Mouse (Mus musculus): Measurements from ENCODE around the gene Aqr.
A peak's percentile ranks its signal among the peaks of the same experiment; 100 is the strongest.
"Not testable (repeated sequence)": the region's sequence is repeated elsewhere in the genome, so short reads cannot be mapped to it uniquely, and the experiment has no call there.

The Aqr gene

DNA sequence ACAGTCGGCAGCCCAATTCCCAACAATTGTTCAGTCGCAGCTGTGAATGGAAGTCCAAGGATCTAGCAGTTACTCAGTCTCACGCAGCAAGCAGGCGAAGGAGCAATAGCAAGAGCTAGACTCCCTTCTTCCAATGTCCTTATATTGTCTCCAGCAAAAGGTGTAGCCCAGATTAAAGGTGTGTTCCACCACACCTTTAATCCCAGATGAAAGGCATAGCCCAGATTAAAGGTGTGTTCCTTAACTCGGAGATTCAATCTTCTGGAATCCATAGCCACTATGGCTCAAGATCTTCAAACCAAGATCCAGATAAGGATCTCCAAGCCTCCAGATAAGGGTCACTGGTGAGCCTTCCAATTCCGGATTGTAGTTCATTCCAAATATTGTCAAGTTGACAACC is at the start of gene Aqr:
Gene Aqr, minus strand, starts transcription at position 101 of the 400 bp plus-strand sequence.
- not testable (repeated sequence) for DNase-seq (ENCODE audit: low read depth, low spot score)

DNA sequence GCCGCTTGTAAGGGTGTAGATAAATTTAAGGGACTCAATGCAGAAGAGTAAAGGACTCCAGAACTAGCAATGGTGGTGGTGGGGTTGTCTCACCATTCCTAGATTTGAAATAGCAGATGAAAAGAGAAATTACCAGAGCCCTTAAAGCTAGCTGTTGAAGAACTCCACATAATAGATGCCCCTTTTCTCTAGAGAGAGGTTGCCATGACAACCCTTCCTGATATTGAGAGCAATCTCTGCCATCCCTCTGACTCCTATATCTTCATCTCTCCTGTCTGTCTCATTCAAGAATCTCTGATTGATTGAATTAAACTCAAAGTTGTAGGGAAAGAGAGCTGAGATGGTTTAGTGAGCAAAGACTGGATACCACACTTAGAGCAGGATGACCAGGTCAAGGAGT is 49.7 kb upstream of the Aqr start:
- DNase-seq (ENCODE audit: low read depth, low spot score) = no peak

DNA sequence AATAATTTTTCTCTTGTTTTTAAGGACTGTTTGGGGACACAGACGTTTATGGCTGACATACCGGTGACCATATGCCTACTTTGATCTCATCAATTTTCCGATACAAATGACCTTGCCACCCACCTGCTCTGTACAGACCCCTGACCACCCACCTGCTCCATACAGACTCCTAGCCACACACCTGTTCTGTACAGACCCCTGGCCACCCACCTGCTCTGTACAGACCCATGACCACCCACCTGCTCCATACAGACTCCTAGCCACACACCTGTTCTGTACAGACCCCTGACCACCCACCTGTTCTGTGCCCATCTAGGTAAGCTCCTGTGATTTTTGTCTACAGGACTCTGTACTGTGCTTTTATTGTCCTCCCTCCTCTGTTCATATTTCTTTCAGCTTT is 48.8 kb upstream of the Aqr start:
- DNase-seq (ENCODE audit: low read depth, low spot score) = no peak

DNA sequence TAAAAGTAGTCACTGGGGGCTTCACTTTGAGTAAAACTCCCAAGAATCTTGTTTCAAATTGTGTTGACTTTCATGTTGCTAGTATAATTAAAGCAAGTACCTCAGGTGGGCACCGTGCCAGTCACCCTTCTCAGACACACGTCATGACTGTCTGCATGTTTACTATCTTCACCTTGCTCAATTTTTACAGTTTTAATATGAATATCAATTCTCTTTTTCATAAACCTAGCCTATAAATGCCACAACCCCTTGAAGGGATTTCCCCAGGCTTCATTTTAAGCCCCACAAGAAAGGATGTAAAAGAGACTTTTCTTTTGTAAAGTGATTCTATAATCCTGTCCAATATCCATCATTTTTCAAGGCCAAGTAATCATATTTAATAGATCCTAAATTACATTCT is 44.4 kb upstream of the Aqr start:
- no peak for DNase-seq (ENCODE audit: low read depth, low spot score)

DNA sequence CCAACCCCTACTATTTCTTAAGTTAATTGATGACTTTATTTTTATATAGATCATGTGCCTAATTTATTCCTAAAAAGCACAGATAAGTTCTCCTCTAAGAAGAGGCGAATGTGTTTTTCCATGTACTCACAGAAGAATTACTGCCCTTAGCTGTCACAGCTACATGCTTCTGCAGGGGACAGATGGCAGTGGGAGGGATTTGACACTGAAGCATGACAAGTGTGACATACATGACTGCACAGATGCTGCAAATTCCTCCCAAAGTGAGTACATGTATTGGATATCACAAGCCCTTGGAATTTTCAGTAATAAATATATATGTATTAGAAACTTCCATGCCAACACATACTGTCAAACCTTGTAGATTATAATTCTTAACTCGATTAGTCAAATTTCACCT is 41.8 kb upstream of the Aqr start:
- DNase-seq (ENCODE audit: low read depth, low spot score) = no peak

DNA sequence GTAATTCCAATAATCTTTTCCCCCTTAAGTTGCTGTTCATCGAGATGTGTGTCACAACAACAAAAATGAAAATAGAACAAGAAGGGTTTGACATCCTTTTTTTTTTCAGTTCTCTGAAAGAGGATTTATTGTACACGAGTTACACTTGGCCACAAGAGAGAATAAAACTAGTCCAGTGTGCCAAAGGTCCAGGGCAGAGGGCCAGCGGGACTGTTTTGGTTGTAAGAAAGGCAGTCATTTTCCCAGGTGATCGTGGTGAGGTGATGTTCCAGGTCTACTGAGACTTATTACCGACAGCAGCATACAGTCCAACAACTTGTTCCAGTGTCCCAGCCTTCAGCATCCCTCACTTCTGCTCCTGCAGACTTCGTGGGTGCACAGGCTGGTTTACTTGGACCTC is 18.2 kb upstream of the Aqr start:
- no peak for DNase-seq (ENCODE audit: low read depth, low spot score)

DNA sequence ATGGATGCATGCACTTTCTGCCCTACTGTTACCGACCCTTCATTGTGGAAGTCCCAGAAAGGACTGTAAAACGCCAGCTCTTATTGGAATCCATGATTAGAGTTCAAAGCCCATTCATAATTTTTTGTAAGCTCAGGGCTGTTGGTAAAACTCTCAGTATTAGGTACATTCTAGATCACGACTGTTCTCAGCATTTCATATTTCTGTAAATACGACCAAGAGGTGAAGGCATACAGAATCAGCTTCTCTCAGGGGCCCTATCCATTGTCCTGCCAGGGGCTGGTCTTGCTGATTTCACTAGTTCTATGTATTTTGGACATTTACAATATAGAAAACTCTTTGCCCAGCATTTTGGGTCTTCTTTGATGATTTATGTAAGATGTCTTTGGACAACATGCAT is 14.8 kb upstream of the Aqr start:
- no peak for DNase-seq (ENCODE audit: low read depth, low spot score)

DNA sequence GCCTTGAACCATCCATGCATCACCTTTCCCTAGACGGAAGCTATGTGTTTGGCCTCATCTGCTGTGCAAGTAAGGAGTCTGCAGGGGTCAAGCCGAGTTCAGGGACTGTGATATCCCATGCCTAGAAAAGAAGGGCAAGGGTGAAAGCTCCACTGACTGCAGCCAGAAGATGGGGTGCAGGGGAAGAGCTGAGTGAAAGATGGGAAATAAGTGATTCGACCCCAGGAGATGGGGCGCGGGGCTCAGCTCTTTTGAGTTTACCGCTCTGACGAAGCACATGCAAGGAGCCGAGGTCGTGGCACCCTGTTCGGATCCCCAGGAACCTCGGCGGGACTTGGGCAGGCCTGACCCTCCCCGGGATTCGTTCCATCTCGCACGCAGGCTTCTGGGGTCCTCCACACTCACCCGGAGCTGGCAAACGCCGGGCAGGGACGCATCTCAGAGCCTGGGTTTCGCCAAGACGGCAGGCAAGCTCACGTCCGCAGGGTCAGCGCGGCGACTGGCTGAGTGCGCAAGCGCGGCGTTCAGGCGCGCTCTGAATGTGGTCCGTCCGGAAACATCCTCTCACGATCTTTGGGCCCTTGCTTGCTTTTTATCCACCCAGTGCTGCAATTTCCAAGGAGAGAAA is 14.2 kb upstream of the Aqr start, which contains the start of gene Zfp770:
Gene Zfp770, minus strand, starts transcription at position 538 of the 628 bp plus-strand sequence.
- DNase-seq (ENCODE audit: low read depth, low spot score) = peak; percentile 90

DNA sequence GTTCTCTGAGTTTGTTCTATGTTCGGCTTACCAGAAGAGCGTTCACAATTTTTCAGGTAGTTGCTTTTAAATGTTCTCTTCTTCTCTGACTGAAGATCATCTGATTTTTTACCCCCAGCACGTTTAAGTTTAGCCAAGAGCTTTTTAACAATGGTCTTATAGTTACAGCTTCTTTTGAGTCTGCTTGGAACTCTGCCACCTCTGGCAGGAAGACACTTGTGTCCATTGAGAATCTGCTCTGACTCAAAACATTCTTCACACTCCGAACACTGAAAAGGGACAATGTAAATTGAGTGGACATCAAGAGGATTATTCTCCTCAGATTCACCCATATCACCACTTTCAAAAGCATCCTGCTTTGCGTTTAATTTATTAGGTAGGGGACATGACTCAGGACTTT is 9.6 kb upstream of the Aqr start:
- DNase-seq (ENCODE audit: low read depth, low spot score) = no peak

DNA sequence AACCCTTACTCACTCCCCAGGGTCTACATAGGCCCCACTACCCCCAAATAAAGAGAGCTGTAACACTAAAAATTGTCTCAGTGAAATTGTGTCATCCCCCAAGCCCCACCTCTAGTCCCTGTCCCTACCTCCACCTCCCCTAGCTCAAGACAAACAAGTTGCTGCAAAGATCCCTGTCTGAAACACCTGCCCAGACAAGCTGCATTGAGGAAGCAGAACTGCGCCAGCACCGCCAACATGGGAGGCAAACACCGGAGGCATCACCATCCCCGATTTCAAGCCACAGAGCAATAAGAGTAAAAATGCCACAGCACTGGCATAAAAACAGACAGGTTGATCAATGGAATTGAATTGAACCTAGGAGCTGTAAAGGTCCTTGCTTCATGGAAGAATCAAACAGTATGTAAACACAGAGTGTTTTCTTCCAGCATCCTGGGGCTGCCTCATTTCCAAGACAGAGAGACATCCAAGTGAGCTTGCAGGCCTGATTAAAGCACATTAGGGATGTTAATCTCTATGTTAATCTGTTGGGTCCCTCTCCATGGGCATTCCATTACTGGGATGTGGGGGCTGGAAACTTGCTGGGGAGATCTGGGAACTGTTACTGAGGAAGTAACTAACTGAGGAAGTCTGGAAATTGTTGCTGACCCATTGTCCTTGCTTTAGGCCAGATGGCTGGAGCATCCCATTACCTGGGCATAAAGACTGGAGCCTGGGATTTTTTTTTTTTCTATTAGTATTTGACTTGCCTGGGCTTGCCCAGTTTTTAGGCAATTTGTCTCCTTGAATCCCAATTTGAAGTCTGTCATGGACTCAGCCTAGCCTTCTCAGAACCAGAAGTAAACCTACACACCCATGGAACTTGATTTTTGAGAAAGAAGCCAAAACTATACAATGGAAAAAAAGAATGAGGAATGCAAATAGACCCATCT is 8.8 kb downstream of the Aqr start:
- peak; percentile 80 for DNase-seq (ENCODE audit: low read depth, low spot score)

DNA sequence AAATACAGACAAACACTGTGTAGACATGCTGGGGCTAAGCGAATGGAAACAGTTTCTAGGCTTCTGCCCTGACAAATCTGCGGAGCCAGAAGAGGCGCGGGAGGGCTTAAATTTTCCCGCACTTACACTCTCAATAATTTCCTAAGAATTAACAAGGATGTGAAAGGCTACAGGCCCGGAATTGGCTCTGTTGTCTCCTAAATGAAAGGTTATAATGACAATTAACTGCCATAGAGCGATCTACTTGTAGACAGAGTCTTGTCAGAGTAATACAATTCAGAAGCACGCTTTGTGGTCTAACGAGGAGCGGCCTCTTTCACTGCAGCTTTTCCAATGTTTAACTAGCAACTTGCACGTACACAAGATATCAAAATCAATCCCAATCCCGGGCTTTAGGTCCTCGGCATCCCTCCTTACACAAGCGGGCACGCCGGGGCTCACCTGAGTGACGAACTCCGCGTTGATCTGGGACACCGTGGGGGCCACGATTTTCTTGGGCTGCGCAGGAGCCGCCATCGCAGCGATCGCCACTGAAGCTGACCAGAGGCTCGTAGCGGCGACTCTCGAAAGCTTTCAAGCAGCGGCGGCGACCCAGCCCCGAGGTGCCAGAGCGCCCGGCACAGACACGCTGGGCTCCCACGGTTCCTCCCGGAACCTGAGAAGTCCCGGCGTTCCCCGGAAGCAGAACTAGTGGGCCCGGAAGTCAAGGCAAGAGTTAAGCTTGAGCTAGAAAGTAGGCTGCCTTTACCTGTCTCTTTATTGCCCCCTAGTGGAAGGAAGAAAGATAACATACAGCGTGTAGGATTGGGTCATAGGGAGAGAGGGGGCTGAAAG is 12.0 kb downstream of the Aqr start:
- DNase-seq (ENCODE audit: low read depth, low spot score) = peak; percentile 94

DNA sequence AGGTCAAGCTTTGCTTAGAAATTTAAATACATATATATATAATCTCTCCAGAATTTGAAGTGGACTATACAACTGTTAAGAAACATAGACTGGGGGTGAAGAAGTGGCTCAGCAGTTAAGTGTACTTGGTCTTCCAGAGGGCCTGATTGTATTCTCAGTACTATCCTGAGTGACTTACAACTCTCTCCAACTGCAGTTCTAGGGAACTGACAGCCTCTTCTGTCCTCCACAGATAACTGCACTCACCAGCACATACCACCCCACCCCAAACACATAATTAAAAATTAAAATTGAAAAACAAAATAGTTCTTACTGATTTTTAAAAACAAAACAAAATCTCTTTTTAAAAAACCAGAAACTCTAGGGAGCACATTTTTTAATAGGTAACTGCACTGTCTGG is 13.6 kb downstream of the Aqr start:
- no peak for DNase-seq (ENCODE audit: low read depth, low spot score)

DNA sequence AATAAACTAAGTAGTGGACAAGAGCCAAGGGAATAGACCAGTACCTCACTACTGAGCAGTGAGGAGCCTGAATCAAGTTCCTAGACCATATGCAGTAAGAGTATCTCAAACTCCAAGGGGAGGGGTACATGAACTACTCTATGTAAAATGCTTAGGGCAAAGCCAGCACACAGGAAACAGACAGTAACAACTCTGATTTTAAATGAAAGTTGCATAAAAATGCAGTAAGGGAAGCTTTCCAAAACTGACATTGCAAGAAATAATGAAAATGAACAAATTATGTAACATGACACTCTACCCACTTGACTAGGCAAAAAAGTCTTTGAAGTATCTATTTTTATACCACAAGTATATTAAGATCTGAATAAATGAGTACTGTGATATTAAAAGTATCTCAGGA is 19.0 kb downstream of the Aqr start:
- no peak for DNase-seq (ENCODE audit: low read depth, low spot score)

DNA sequence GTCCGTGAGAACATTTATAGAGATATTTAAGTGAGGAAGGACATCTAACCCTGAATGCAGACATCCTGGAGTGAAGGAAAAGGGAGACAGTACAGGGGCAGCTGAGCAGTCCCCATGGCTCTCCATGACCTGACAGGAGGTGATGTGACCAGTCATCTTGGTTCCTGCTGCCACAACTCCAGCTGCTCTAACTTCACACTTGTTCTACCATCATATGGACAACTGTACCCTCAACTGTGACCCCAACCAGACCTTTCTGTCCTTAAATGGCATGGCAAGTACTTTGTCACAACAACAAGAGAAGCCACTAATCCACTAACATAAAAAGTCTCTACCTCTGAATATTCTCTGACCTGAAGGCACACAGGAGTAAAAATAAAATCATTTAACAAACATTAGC is 24.8 kb downstream of the Aqr start:
- DNase-seq (ENCODE audit: low read depth, low spot score) = no peak

DNA sequence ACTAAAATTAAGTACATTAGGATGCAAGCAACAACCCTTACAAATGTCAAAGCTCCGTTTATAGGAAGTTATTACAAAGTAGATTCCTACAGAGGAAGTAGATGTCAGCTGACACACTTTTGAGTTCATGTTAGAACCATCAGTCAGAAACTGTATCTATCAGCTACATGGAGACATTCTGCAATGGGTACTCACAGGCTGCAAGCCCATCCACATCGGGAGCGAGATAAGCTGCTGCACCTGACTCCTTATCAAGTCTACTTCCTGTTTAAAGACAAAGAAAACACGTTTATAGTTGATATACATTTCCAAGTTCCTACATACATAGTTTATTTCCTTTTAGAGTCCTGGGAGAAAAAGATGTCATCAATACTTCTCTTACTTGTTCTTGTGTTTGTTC is 29.5 kb downstream of the Aqr start:
- DNase-seq (ENCODE audit: low read depth, low spot score) = no peak

DNA sequence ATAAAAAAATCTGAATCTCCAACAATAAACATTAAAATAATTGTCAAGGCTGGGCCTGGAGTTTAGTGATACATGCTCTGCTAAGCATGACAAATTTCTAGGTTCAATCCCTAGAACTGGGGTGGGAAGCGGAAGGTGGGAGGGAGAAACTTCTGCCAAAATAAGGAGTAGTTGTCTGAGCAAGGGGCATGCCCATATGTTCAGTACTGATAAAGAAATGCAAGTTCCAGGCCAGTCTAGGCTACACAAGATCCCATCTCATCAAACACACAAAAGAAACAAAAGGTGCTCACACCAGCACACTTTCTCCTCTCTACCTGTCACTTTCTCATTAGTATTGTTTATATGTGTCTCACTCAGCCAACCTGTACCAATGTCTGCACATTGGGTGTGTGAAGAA is 30.2 kb downstream of the Aqr start:
- no peak for DNase-seq (ENCODE audit: low read depth, low spot score)

DNA sequence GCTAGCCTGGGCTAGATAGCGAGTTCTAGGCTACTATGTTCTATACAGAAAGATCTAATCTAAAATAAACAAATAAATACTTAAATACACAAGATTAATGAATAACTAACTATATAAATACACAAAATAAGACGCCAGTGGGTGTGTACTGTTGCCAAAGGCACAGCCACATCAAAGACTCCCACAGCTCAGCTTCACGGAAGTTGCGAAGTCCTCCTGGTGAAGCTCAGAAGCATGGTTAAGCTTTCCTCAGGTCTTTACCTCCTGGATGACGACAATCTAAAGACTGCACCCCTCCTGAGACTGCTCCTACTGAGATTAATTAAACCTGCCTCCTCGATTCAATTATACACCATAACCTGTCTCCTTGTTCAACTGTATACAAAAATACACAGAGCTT is 33.6 kb downstream of the Aqr start:
- no peak for DNase-seq (ENCODE audit: low read depth, low spot score)

DNA sequence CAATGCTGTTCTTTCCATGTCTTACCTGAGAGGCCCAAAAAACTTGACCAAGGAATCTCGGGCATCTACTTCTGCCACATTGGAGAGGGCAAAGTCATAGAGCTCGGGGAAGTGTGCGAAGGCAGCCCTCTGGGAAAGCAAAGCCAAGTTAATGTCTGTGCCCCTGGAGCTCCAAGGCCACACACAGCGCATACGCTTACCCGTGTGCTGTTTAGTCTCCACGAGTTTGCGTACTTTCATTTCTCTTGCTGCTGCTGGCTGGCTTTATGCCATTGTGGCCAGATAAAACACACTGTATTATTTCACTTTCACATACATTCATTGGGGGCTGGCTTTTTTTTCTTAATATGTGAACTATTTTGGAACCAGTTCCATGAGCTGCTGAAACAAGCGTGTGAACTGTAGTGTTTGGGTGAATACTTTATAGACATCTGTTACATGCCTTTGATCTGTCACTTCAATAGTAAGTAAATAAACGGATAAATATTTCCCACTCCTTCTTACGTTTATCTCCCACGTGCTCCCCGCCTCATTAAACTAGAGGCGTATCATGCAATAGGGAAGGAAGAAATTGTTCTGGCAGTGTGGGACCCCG is 39.9 kb downstream of the Aqr start:
- no peak for DNase-seq (ENCODE audit: low read depth, low spot score)

DNA sequence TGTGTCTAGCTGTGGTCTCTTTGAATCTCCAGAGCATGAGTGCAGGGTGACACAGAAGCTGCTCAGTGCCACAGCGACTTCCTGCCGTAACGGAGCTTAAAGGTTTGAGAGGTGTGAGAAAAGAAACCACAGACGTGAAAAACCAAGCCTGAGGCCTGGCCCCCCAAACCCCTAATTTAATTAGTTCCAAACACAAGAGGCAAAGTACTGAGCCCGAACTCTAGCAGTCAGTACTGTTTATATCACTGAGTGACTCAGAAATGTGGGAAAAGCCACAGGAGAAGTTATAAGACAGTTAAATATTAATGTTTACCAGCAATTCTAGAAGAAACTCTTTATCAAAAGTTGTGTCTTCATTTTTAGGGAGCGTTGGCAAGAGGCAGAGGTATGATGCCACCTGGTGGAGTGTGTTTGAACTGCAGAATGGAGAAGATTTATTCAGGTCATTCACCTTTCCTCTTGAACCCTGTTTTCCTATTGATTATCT is 41.5 kb downstream of the Aqr start:
- peak; percentile 64 for DNase-seq (ENCODE audit: low read depth, low spot score)

DNA sequence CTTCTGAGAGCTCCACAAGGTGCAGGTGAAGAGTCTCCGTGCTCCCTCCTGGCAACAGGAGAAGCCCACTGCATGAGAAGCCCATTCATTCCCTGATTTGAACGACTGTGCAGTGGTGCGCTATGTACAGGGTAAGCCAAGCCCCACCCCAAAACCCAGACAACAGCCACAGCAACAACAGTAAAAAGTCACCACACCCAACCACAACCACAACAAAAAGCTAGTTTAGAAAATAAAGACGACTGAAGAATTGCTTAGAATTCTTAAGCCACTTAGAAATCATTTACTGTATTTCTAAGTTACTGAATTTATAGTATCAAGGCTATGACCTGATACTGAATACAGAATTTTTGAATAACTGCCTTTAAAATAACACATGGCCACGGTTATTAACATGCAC is 41.9 kb downstream of the Aqr start:
- DNase-seq (ENCODE audit: low read depth, low spot score) = no peak

DNA sequence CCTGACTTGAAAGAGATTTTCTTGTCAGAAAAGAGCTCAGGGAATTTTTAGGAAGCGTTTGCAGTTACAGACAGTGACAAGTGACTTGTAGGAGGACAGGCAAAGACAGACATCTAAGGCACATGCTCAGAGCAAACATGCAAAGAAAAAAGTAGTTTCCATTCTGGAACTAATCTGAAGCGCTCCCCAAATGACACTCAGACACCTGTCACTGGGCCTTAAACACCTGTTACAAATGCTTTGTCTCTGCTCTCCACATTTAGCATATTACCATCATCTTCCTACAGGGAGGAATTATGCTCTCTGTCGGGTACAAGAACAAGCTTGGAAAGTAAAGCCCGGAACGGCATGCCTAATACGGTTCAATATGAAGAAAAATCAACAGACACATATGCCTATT is 43.0 kb downstream of the Aqr start:
- DNase-seq (ENCODE audit: low read depth, low spot score) = no peak

DNA sequence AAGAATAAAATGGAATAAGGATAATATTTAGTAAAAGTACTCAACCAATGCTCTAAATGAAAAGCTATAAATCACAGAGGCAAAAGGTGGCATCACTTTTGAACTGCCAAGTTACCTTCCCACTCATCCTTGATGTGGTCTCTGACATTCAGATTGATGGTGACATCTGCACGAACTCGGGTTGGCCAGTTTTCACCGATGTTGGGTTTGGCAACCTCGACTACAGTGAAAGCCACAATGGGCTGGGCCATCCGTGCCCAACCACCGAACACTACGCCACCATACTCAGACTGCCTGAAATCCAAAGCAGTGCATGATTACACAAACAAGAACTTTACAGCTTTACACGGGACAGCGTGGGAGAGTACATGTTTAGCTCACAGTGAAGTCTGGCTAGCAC is 50.1 kb downstream of the Aqr start:
- no peak for DNase-seq (ENCODE audit: low read depth, low spot score)
